Mouse (Mus musculus) left cerebral cortex, postnatal 10 days (tissue): Measurements from ENCODE around the gene Fndc5. TPM values are rescaled to one million over a fixed set of nuclear protein-coding genes. Genes with fewer than 3 reads are reported as not detected.

ENCODE experiments used
- DNase-seq, 2 experiments: peaks; one replicate each; pipeline ENCODE4 v3.0.0; 2021 to 2022; ENCODE audit warnings: low spot score in 2 of 2, mixed read lengths in 1 of 2; ENCODE audit errors: extremely low spot score in 1 of 2
- intact Hi-C: fragments of 180-260 bp; cut with DNase I; formaldehyde crosslinking; loops from one replicate; pipeline ENCODE4 v1.15.1; 2025
- total RNA-seq, 2 experiments: library from RNA; stranded (reverse); gene quantifications; 2 replicates each; pipeline ENCODE4 v1.2.3; 2021

The Fndc5 gene
- total RNA-seq, 2 experiments from 2014 or later: 41.8 to 44.6 TPM

- no peak for DNase-seq
- intact Hi-C loops: no loop called here
These were observed 5.7 kb downstream of the Fndc5 start for GRCm38 (mm10) chr4:129142439-129143045.

DNA sequence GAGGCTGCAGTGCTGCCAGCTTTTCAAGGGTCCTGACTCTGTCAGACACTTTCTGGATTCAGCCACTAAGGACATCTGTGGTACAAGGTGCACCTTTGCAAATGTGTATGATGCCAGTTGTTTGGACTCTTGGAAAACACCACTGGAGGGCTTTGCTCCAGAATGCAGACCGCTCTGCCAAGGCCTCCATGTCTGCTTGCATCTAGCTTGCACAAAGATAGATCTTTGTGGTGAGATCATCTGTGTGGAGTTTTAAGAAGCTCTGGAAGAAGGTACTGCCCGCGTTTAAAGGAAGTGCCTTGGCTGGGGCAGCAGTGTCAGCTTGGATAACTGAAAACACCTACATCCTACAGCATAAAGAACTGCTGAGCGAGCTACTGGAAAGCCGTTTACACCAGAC is 6.7 kb downstream of the Fndc5 start:
- intact Hi-C loops: no loop called here
- no peak for DNase-seq

DNA sequence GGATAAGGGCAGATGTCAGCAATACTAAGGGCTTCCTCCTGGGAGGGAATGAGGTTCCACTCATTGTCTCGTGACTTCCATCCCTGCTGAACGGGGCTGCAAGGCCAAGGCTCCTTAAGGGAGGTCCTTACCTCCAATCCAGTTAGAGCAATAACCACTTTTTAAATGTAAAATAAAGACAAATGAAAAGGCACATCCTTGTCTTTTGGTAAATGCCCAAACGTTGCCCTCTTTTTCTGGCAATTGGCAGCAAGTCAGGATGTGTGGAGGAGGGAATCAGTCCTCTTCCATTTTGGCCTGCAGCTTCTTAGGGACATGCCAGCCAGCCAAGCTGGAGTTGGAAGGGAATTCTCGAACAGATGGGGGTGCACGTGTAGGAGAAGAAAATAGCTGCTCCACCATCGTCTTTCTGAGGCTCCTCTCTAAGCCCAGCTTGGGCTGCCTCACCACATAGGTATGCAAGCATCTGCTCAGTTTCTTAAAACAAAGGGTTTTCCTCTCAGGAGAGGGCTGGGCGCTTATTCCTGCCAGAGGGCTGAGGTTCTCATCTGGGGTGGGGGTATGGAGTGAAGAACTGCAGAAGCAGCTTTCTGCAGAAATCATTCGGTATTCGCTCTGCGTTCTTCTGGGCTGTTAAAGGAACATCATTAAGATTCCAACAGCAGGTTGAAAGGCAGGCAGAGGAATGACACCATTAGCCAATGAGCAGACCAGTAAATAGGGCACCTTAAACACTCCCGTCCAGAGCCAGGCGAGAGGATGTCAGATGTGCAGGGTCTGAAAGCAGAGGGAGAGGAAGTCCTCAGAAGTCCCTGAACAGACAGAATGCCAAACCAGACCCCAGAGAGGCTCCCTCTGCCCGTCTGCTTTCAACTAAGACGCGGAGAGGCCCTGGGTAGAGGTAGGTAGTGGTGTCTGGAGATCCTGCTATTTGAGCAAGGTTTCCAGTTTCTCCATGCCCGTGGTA is 7.9 kb downstream of the Fndc5 start:
- DNase-seq: peak; percentile 67 to 88
- intact Hi-C loops: loop anchor here (5.0 kb wide), 1 partner anchor 38 kb away; no protein-coding TSS in a partner anchor

DNA sequence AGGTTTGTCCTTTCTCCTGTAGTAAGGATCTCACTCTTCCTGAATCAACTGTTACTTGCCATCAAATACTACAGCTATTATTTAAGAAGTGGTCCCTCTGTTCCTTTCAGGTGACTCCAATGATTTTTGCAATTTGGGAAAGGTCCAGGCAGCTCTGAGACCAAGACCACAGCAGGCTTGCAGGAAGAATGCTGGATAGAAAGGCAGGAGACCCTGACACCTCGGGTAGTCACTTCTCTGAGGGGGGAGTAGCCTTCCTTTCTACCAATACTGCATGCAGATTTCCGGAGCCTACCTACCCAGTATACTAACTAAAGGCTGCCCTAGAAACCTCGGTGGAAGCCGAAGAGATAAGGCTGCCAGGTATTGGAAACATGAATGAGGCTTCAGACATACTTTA is 8.6 kb downstream of the Fndc5 start:
- intact Hi-C loops: loop anchor here (5.0 kb wide), 1 partner anchor 37 kb away; no protein-coding TSS in a partner anchor
- no peak for DNase-seq

DNA sequence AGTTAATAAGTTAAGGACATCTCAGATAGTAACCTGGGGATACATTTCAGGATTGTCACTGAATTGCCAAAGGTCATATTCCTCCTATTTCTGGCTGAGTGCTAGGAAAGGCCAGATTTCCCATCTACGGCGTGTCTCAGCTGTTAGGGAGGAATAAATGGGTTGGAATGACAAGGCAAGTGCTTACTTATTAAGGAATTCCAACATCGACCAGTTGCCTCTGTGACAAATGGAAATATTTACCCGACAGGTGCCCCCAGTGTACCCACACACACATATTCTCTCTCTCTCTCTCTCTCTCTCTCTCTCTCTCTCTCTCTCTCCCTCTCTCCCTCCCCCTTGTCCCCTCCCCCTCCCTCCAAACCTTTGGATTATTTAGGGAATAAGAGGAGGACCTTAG is 9.1 kb downstream of the Fndc5 start:
- no peak for DNase-seq
- intact Hi-C loops: loop anchor here (5.0 kb wide), 1 partner anchor 36 kb away; no protein-coding TSS in a partner anchor

DNA sequence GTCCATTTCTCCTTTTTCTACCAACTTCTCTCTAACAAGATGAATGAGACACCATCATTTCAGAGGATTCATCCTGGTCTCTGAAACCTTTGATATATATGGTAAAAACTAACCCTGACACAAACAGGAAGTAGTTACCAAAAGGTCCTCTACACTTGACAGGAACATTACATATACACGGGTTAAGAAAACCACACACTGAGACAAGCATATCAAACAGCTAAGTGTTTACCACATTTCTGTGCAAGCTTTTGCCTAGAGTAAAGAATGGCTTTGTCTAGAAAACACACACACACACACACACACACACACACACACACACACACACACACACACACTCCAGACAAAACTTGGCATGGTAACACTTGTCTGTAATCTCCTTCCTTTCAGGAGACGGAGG is 9.6 kb downstream of the Fndc5 start:
- no peak for DNase-seq
- intact Hi-C loops: loop anchor here (5.0 kb wide), 1 partner anchor 36 kb away; no protein-coding TSS in a partner anchor

GRCm38 (mm10) chr4:129147552-129148103 is 10.8 kb downstream of the Fndc5 start:
- DNase-seq: no peak
- intact Hi-C loops: loop anchor here (5.0 kb wide), 1 partner anchor 35 kb away; no protein-coding TSS in a partner anchor

DNA sequence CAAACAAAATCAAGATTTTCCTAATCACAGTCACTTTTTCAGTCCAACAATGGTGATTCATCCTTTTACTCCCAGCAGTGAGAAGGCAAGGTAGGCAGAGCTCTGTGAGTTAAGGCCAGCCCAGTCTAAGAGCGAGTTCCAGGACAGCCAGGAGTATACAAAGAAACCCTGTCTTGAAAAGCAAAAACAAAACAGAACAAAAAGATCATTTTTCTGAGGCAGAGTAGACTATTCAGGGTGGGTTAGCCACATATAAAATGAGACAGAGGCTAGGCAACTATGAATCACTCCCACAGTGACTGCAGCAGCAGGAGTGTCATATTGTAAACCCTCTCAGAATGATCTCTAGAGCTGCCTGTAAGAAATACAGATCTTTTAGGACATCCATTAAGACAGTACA is 12.5 kb downstream of the Fndc5 start:
- no peak for DNase-seq
- intact Hi-C loops: loop anchor here (5.0 kb wide), 1 partner anchor 33 kb away; no protein-coding TSS in a partner anchor

DNA sequence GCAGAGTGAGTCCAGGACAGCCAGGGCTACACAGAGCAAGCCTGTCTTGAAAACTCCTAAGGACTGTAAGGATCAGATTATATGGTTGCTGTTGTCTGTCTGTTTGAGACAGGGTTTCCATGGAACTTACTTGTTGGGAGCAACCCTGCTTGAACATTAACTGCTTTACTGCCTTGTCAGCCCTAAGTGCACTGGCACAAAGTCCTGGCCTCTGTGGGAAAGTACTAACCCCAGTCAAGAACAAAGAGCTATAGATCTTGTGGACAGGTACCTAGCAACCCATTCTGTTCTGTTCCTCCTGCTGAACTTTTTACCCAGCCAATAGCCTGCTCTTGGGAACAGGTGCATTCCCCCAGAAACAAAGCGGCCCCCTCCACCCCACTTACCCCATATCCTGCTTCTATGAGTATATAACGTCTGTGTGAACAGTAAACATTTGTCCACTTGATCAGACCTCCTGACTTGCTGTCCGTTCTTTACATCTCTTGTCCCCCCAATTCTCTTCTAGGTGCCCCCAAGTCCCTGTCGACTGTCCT is 14.5 kb downstream of the Fndc5 start:
- intact Hi-C loops: no loop called here
- DNase-seq: no peak

GRCm38 (mm10) chr4:129157541-129157940 is 20.7 kb downstream of the Fndc5 start:
- no peak for DNase-seq
- intact Hi-C loops: no loop called here

DNA sequence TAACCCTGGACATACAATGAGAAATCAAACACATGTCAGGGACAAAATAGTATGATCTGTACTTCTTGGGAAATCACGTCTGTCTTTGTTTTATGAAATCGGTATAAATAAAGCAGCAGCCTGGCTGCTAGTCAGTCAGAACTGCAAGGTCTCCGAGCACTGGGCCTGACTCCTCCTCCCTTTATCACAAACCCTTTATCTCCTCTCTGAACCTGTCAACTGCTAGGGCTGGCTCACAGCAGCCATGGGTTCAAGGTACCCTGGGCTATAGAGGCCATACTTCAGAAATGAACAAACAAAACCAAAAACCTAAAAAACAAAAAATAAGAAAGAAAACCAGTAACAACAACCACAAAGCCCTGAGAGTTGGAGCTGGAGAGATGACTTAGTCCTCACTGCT is 21.8 kb downstream of the Fndc5 start:
- no peak for DNase-seq

DNA sequence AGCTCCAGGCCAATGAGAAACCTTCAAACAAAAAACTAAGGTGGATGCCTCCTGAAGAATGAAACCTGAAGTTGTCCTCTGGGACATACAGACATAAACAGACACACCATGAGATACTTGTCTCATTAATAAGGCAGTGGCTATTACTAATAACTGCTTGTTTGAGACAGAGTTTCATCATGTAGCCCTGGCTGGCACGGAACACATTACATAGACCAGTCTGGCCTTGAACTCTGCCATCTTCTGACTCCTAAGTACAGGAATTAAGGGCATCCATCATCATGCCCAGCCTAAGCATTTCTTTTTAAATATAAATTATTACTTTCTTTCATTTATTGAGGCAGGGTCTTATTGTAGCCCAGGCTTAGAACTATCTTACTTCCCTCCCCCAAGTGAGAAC is 24.3 kb downstream of the Fndc5 start:
- intact Hi-C loops: no loop called here

More for the DNA sequence above, 21.8 kb downstream of the Fndc5 start:
- intact Hi-C loops: no loop called here

GRCm38 (mm10) chr4:129161581-129162255 is 24.9 kb downstream of the Fndc5 start:
- no peak for DNase-seq
- intact Hi-C loops: no loop called here

More for the DNA sequence above, 24.3 kb downstream of the Fndc5 start:
- DNase-seq: no peak

DNA sequence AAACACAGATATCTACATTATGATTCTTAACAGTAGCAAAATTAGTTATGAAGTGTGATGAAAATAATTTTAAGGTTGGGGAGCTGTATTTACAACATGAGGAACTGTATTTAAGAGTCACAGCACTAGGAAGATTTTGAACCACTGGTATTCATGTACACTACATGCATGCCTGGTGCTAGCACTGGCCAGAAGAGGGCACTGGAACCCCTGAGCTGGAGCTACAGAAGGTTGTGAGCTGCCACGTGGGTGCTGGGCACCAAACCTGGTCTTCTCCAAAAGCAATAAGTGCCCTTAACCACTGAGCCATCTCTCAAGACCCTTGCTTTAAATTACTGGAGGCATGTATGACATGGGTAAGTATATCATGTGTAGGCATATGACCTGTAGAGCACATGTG is 35.7 kb downstream of the Fndc5 start:
- intact Hi-C loops: no loop called here
- no peak for DNase-seq

GRCm38 (mm10) chr4:129179560-129179959 is 42.8 kb downstream of the Fndc5 start:
- DNase-seq: no peak
- intact Hi-C loops: loop anchor here (5.0 kb wide), 1 partner anchor 42 kb away; the partner anchor contains the start of gene Fndc5

- intact Hi-C loops: no loop called here
- DNase-seq: no peak
These were observed 51.4 kb downstream of the Fndc5 start for GRCm38 (mm10) chr4:129188041-129188659.

DNA sequence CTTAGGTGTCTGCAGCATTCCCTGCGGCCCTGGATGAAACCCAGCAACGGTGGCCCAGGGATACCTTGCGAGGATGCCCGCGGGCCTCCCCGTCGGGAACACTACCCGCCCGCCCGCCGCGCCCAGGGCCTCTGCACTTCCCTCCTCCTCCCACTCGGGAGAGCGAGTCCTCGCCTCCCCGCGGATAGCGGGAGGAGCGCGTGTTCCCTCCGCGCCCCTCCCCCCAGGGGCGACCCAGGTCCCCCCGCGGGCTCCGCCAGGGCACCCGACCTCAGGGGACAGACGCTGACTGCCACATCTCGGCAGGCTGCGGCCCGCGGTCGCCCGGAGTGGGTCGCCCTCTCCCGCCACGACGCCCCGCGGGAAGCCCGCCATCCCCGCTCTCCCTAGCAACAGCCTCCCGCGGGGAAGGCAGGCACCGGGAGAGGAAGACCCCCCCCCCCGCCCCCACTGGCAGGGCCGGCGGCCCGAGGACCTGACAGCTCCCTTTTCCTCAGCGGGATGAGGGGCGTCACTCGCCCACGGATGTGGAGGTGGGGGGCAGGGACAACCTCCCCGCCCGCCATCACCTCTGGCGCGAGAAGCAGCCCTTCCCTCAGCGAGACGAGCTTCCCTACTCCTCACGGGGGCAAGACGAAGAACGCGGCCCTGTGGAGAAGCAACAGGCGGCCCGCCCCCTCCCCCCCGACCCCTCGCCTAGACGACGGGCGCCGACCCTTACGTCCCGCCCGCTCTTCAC is 52.2 kb downstream of the Fndc5 start:
- intact Hi-C loops: no loop called here
- peak; percentile 40 to 80 for DNase-seq
